Mouse (Mus musculus): ENCODE measurements around the gene Acoxl. TPM values are rescaled to one million over a fixed set of nuclear protein-coding genes. Genes with fewer than 3 reads are reported as not detected.
A peak's percentile ranks its signal among the peaks of the same experiment; 100 is the strongest.

Gene Acoxl
- polyA plus RNA-seq, 1 experiment = not detected

GRCm38 (mm10) chr2:128132635-128133034 is 294.0 kb downstream of the Acoxl start:
- WGBS = 87% methylated on average over 5 of the region's 5 CpGs
- H3K4me1 ChIP-seq (ENCODE audit: control insufficient read depth, insufficient read depth, low read length) = peaks cover 11% of the 10 kb centered on the region
- TF ChIP-seq POLR2A (IDR thresholded peaks at IDR 0.05; ENCODE audit: borderline replicate concordance, insufficient read depth, low read length) (no peak), CTCF (IDR thresholded peaks at IDR 0.05; ENCODE audit: borderline replicate concordance, insufficient read depth, low read depth, low read length) (no peak)
- DNase-seq = no peak
- no peak overlapping the region for H3K4me3 ChIP-seq (replicated peaks; ENCODE audit: insufficient read depth, low read depth, low read length)
- H3K27me3 ChIP-seq (ENCODE audit: control insufficient read depth, insufficient read depth, low read length) = no peaks in the 10 kb centered on the region
- H3K27ac ChIP-seq (ENCODE audit: insufficient read depth, low read length) = no peak overlapping the region

GRCm38 (mm10) chr2:128133865-128134264 is 295.2 kb downstream of the Acoxl start:
- H3K4me3 ChIP-seq (replicated peaks; ENCODE audit: insufficient read depth, low read depth, low read length) = no peak overlapping the region
- no peak overlapping the region for H3K27ac ChIP-seq (ENCODE audit: insufficient read depth, low read length)
- H3K4me1 ChIP-seq (ENCODE audit: control insufficient read depth, insufficient read depth, low read length) = peaks cover 11% of the 10 kb centered on the region
- TF ChIP-seq POLR2A (IDR thresholded peaks at IDR 0.05; ENCODE audit: borderline replicate concordance, insufficient read depth, low read length) = no peak
- TF ChIP-seq CTCF (IDR thresholded peaks at IDR 0.05; ENCODE audit: borderline replicate concordance, insufficient read depth, low read depth, low read length) = no peak
- H3K27me3 ChIP-seq (ENCODE audit: control insufficient read depth, insufficient read depth, low read length) = no peaks in the 10 kb centered on the region
- no peak for DNase-seq

GRCm38 (mm10) chr2:128134474-128134873 is 295.8 kb downstream of the Acoxl start:
- no peaks in the 10 kb centered on the region for H3K27me3 ChIP-seq (ENCODE audit: control insufficient read depth, insufficient read depth, low read length)
- no peak for DNase-seq
- 71% methylated on average over 5 of the region's 5 CpGs for WGBS
- TF ChIP-seq CTCF (IDR thresholded peaks at IDR 0.05; ENCODE audit: borderline replicate concordance, insufficient read depth, low read depth, low read length) (no peak), POLR2A (IDR thresholded peaks at IDR 0.05; ENCODE audit: borderline replicate concordance, insufficient read depth, low read length) (no peak)
- peaks cover 11% of the 10 kb centered on the region for H3K4me1 ChIP-seq (ENCODE audit: control insufficient read depth, insufficient read depth, low read length)
- no peak overlapping the region for H3K4me3 ChIP-seq (replicated peaks; ENCODE audit: insufficient read depth, low read depth, low read length)
- no peak overlapping the region for H3K27ac ChIP-seq (ENCODE audit: insufficient read depth, low read length)

GRCm38 (mm10) chr2:128134948-128135347 is 296.3 kb downstream of the Acoxl start:
- WGBS = 32% methylated on average over 8 of the region's 8 CpGs
- TF ChIP-seq CTCF (IDR thresholded peaks at IDR 0.05; ENCODE audit: borderline replicate concordance, insufficient read depth, low read depth, low read length) = 0 out of 2 replicates have a peak, but pooled peaks have one; percentile 7
- TF ChIP-seq POLR2A (IDR thresholded peaks at IDR 0.05; ENCODE audit: borderline replicate concordance, insufficient read depth, low read length) = no peak
- Histone ChIP-seq H3K4me1 (ENCODE audit: control insufficient read depth, insufficient read depth, low read length) (peaks cover 11% of the 10 kb centered on the region), H3K27ac (ENCODE audit: insufficient read depth, low read length) (no peak overlapping the region), H3K27me3 (ENCODE audit: control insufficient read depth, insufficient read depth, low read length) (no peaks in the 10 kb centered on the region), H3K4me3 (replicated peaks; ENCODE audit: insufficient read depth, low read depth, low read length) (no peak overlapping the region)
- DNase-seq = no peak

GRCm38 (mm10) chr2:128136769-128137433 is 298.2 kb downstream of the Acoxl start:
- no peaks in the 10 kb centered on the region for H3K27me3 ChIP-seq (ENCODE audit: control insufficient read depth, insufficient read depth, low read length)
- no peak overlapping the region for H3K4me3 ChIP-seq (replicated peaks; ENCODE audit: insufficient read depth, low read depth, low read length)
- no peak overlapping the region for H3K27ac ChIP-seq (ENCODE audit: insufficient read depth, low read length)
- H3K4me1 ChIP-seq (ENCODE audit: control insufficient read depth, insufficient read depth, low read length) = peaks cover 11% of the 10 kb centered on the region
- no peak for DNase-seq
- WGBS = 92% methylated on average over 16 of the region's 16 CpGs
- TF ChIP-seq CTCF (IDR thresholded peaks at IDR 0.05; ENCODE audit: borderline replicate concordance, insufficient read depth, low read depth, low read length) (no peak), POLR2A (IDR thresholded peaks at IDR 0.05; ENCODE audit: borderline replicate concordance, insufficient read depth, low read length) (no peak)

- 70% methylated on average over 22 of the region's 22 CpGs for WGBS
- Histone ChIP-seq H3K4me3 (replicated peaks; ENCODE audit: insufficient read depth, low read depth, low read length) (no peak overlapping the region), H3K27me3 (ENCODE audit: control insufficient read depth, insufficient read depth, low read length) (no peaks in the 10 kb centered on the region), H3K4me1 (ENCODE audit: control insufficient read depth, insufficient read depth, low read length) (peaks cover 11% of the 10 kb centered on the region), H3K27ac (ENCODE audit: insufficient read depth, low read length) (no peak overlapping the region)
- DNase-seq = no peak
- no peak for TF ChIP-seq POLR2A (IDR thresholded peaks at IDR 0.05; ENCODE audit: borderline replicate concordance, insufficient read depth, low read length)
- TF ChIP-seq CTCF (IDR thresholded peaks at IDR 0.05; ENCODE audit: borderline replicate concordance, insufficient read depth, low read depth, low read length) = no peak
Measured at GRCm38 (mm10) chr2:128137480-128138276, 299.0 kb downstream of the Acoxl start.

- WGBS = 59% methylated on average over 8 of the region's 8 CpGs
- DNase-seq = no peak
- Histone ChIP-seq H3K27me3 (ENCODE audit: control insufficient read depth, insufficient read depth, low read length) (no peaks in the 10 kb centered on the region), H3K4me3 (replicated peaks; ENCODE audit: insufficient read depth, low read depth, low read length) (no peak overlapping the region), H3K4me1 (ENCODE audit: control insufficient read depth, insufficient read depth, low read length) (peaks cover 11% of the 10 kb centered on the region), H3K27ac (ENCODE audit: insufficient read depth, low read length) (no peak overlapping the region)
- no peak for TF ChIP-seq CTCF (IDR thresholded peaks at IDR 0.05; ENCODE audit: borderline replicate concordance, insufficient read depth, low read depth, low read length)
- TF ChIP-seq POLR2A (IDR thresholded peaks at IDR 0.05; ENCODE audit: borderline replicate concordance, insufficient read depth, low read length) = no peak
Measured at GRCm38 (mm10) chr2:128138924-128139323, 300.2 kb downstream of the Acoxl start.

GRCm38 (mm10) chr2:128139781-128140180 is 301.1 kb downstream of the Acoxl start:
- WGBS = 66% methylated on average over 15 of the region's 15 CpGs
- Histone ChIP-seq H3K4me1 (ENCODE audit: control insufficient read depth, insufficient read depth, low read length) (peaks cover 8% of the 10 kb centered on the region), H3K27ac (ENCODE audit: insufficient read depth, low read length) (no peak overlapping the region), H3K4me3 (replicated peaks; ENCODE audit: insufficient read depth, low read depth, low read length) (no peak overlapping the region), H3K27me3 (ENCODE audit: control insufficient read depth, insufficient read depth, low read length) (no peaks in the 10 kb centered on the region)
- no peak for DNase-seq
- TF ChIP-seq CTCF (IDR thresholded peaks at IDR 0.05; ENCODE audit: borderline replicate concordance, insufficient read depth, low read depth, low read length) (no peak), POLR2A (IDR thresholded peaks at IDR 0.05; ENCODE audit: borderline replicate concordance, insufficient read depth, low read length) (no peak)
